Mouse (Mus musculus): ENCODE data around the gene Cyb5d1.

GRCm38 (mm10) chr11:69411073-69411535 is 15.7 kb upstream of the Cyb5d1 start:
- TF ChIP-seq CTCF (IDR thresholded peaks at IDR 0.05; ENCODE audit: control insufficient read depth, insufficient read depth, insufficient replicate concordance, low read depth, low read length) = no peak
- peak; percentile 59 for TF ChIP-seq POLR2A (IDR thresholded peaks at IDR 0.05; ENCODE audit: control insufficient read depth, low read depth, low read length)

All from testis, adult 2 months (tissue).